Mouse (Mus musculus) forebrain, postnatal 0 days (tissue): ENCODE data around the gene Nap1l4. TPM values are rescaled to one million over a fixed set of nuclear protein-coding genes. Genes with fewer than 3 reads are reported as not detected.
A peak's percentile ranks its signal among the peaks of the same experiment; 100 is the strongest.
"Not testable (repeated sequence)": the region's sequence is repeated elsewhere in the genome, so short reads cannot be mapped to it uniquely, and the experiment has no call there.

Source experiments
- ATAC-seq: fragments of 200-750 bp; cut with Nextera tagmentation; 2 replicates; pipeline ENCODE4 v1.8.0; 2017; ENCODE audit warnings: mild to moderate bottlenecking, moderate library complexity
- DNase-seq: peaks from one replicate; pipeline ENCODE4 v3.0.0-alpha.2; 2015
- H3K27ac ChIP-seq: fragments of 300-500 bp; sonication (generic); 2 replicates; pipeline ENCODE4 v1.5.1; 2014; ENCODE audit warnings: low read depth, mild to moderate bottlenecking, antibody characterized with exemption, low read length, moderate library complexity, mixed read lengths
- H3K27me3 ChIP-seq: fragments of 300-500 bp; sonication (generic); 2 replicates; pipeline ENCODE4 v1.6.1; 2014; ENCODE audit warnings: mild to moderate bottlenecking, low read length, mixed read lengths; ENCODE audit not compliant: insufficient read depth
- H3K36me3 ChIP-seq: fragments of 300-500 bp; sonication (generic); 2 replicates; pipeline ENCODE4 v1.6.1; 2014; ENCODE audit warnings: mild to moderate bottlenecking, moderate library complexity; ENCODE audit not compliant: insufficient read depth
- H3K4me1 ChIP-seq: fragments of 300-500 bp; sonication (generic); 2 replicates; pipeline ENCODE4 v1.6.1; 2014; ENCODE audit warnings: antibody characterized with exemption; ENCODE audit not compliant: insufficient read depth
- H3K4me2 ChIP-seq: fragments of 300-500 bp; sonication (generic); 2 replicates; pipeline ENCODE4 v1.6.1; 2014; ENCODE audit warnings: low read depth, mild to moderate bottlenecking, moderate library complexity
- H3K4me3 ChIP-seq: fragments of 300-500 bp; sonication (generic); 2 replicates; pipeline ENCODE4 v1.5.1; 2014; ENCODE audit warnings: low read depth, low read length, mixed read lengths
- H3K9ac ChIP-seq: fragments of 300-500 bp; sonication (generic); 2 replicates; pipeline ENCODE4 v1.6.1; 2014; ENCODE audit warnings: mild to moderate bottlenecking
- H3K9me3 ChIP-seq: fragments of 300-500 bp; sonication (generic); 2 replicates; pipeline ENCODE4 v1.6.1; 2016; ENCODE audit warnings: low read length
- CTCF ChIP-seq: sonication (generic); IDR thresholded peaks from 2 replicates; pipeline ENCODE4 v1.5.1; 2016; ENCODE audit warnings: antibody characterized with exemption, control low read depth, low read depth
- WGBS: fragments of 180-500 bp; shearing (Covaris S2); extraction: QIAGEN DNeasy Blood & Tissue Kit; methylation state at CpG from one replicate; pipeline ENCODE4 v1.1.7; 2014; 5-methylcytosine and 5-hydroxymethylcytosine counted together
- polyA plus RNA-seq: library from polyadenylated mRNA; unstranded; fragments of >200 nt; fragmentation: Nextera tagmentation; extraction: Ambion mirVana; gene quantifications from 2 replicates; pipeline ENCODE4 v1.2.1, GENCODE M21; 2015
- total RNA-seq: library from RNA; depleted of rRNA; stranded (reverse); fragments of >200 nt; gene quantifications from 2 replicates; pipeline ENCODE4 v1.2.3, GENCODE M21; 2014

Gene Nap1l4
- total and polyA plus RNA-seq, 2 experiments from 2014 or later, result 202 to 258 TPM

GRCm38 (mm10) chr7:143548231-143548961, 510 bp downstream of the Nap1l4 start:
- H3K4me1 ChIP-seq, result peaks cover 12% of the 10 kb centered on the region
- peak overlapping the region; percentile 92 for H3K27ac ChIP-seq
- no peaks in the 10 kb centered on the region for H3K9me3 ChIP-seq
- peak overlapping the region; percentile 87 for H3K9ac ChIP-seq
- TF ChIP-seq CTCF, result no peak
- H3K4me3 ChIP-seq, result peak overlapping the region; percentile 89
- H3K4me2 ChIP-seq, result peak overlapping the region; percentile 77
- peak; percentile 49 for DNase-seq
- no peaks in the 10 kb centered on the region for H3K27me3 ChIP-seq
- 1% methylated on average over 58 of the region's 63 CpGs for WGBS
- H3K36me3 ChIP-seq, result no peaks in the 10 kb centered on the region; the same call in 1 of the 2 replicates
- ATAC-seq, result peak; percentile 58

- H3K9me3 ChIP-seq, result no peaks in the 10 kb centered on the region
- no peak overlapping the region for H3K27ac ChIP-seq
- peaks cover 12% of the 10 kb centered on the region for H3K4me1 ChIP-seq
- no peak for ATAC-seq
- no peaks in the 10 kb centered on the region for H3K27me3 ChIP-seq
- no peak for TF ChIP-seq CTCF
- H3K4me3 ChIP-seq, result no peak overlapping the region
- no peaks in the 10 kb centered on the region for H3K36me3 ChIP-seq
- 58% methylated on average over 2 of the region's 2 CpGs for WGBS
- no peak for DNase-seq
- no peak overlapping the region for H3K4me2 ChIP-seq
- no peak overlapping the region for H3K9ac ChIP-seq
Measured at GRCm38 (mm10) chr7:143546554-143546953, 2.4 kb downstream of the Nap1l4 start.

GRCm38 (mm10) chr7:143544368-143544767, 4.5 kb downstream of the Nap1l4 start:
- peak; percentile 71 for TF ChIP-seq CTCF
- no peak overlapping the region for H3K27ac ChIP-seq
- peak; percentile 22 for DNase-seq

GRCm38 (mm10) chr7:143538671-143539070, 10.2 kb downstream of the Nap1l4 start:
- H3K4me1 ChIP-seq, result no peaks in the 10 kb centered on the region
- 76% methylated on average over 1 of the region's 1 CpGs for WGBS
- DNase-seq (no peak), ATAC-seq (no peak)
- H3K4me2 ChIP-seq, result no peak overlapping the region
- H3K9me3 ChIP-seq, result no peaks in the 10 kb centered on the region
- TF ChIP-seq CTCF, result no peak
- H3K4me3 ChIP-seq, result no peak overlapping the region
- no peaks in the 10 kb centered on the region for H3K27me3 ChIP-seq
- no peak overlapping the region for H3K9ac ChIP-seq
- H3K27ac ChIP-seq, result no peak overlapping the region
- peaks cover 52% of the 10 kb centered on the region for H3K36me3 ChIP-seq

More at GRCm38 (mm10) chr7:143544368-143544767, 4.5 kb downstream of the Nap1l4 start:
- Histone ChIP-seq H3K9ac (no peak overlapping the region), H3K4me3 (no peak overlapping the region), H3K36me3 (peaks cover 4% of the 10 kb centered on the region), H3K27me3 (no peaks in the 10 kb centered on the region), H3K4me2 (no peak overlapping the region), H3K9me3 (no peaks in the 10 kb centered on the region), H3K4me1 (peaks cover 6% of the 10 kb centered on the region)
- 94% methylated on average over 2 of the region's 2 CpGs for WGBS
- ATAC-seq, result no peak

GRCm38 (mm10) chr7:143538229-143538628, 10.7 kb downstream of the Nap1l4 start:
- peaks cover 54% of the 10 kb centered on the region for H3K36me3 ChIP-seq
- H3K9me3 ChIP-seq, H3K27me3 ChIP-seq, H3K4me3 ChIP-seq, H3K4me1 ChIP-seq, H3K4me2 ChIP-seq, H3K9ac ChIP-seq, H3K27ac ChIP-seq, ATAC-seq, DNase-seq: not testable (repeated sequence)
- 93% methylated on average over 6 of the region's 6 CpGs for WGBS

- H3K9me3 ChIP-seq, result no peaks in the 10 kb centered on the region
- H3K27ac ChIP-seq, result no peak overlapping the region
- no peaks in the 10 kb centered on the region for H3K27me3 ChIP-seq
- WGBS, result 85% methylated on average over 3 of the region's 3 CpGs
- TF ChIP-seq CTCF, result no peak
- H3K4me1 ChIP-seq, result no peaks in the 10 kb centered on the region
- DNase-seq (no peak), ATAC-seq (no peak)
- no peak overlapping the region for H3K4me3 ChIP-seq
- no peak overlapping the region for H3K9ac ChIP-seq
- H3K4me2 ChIP-seq, result no peak overlapping the region
- H3K36me3 ChIP-seq, result peaks cover 73% of the 10 kb centered on the region
Measured at GRCm38 (mm10) chr7:143536251-143536650, 12.7 kb downstream of the Nap1l4 start.

GRCm38 (mm10) chr7:143533284-143533683, 15.6 kb downstream of the Nap1l4 start:
- H3K4me2 ChIP-seq, result no peak overlapping the region
- H3K27me3 ChIP-seq, result no peaks in the 10 kb centered on the region
- no peaks in the 10 kb centered on the region for H3K4me1 ChIP-seq
- H3K9ac ChIP-seq, result no peak overlapping the region
- DNase-seq (no peak), ATAC-seq (no peak)
- no peak overlapping the region for H3K4me3 ChIP-seq
- H3K9me3 ChIP-seq, result no peaks in the 10 kb centered on the region
- no peak overlapping the region for H3K27ac ChIP-seq
- H3K36me3 ChIP-seq, result peaks cover 89% of the 10 kb centered on the region
- 87% methylated on average over 2 of the region's 2 CpGs for WGBS
- no peak for TF ChIP-seq CTCF
